Mouse (Mus musculus): ENCODE measurements at regions not wholly inside any gene's neighbourhood (a gene's known extent, or its start where the extent isn't known, plus 50 kb on each side); places are given as distances from the start of the nearest gene placed in this dataset.
A peak's percentile ranks its signal among the peaks of the same experiment; 100 is the strongest.

DNA sequence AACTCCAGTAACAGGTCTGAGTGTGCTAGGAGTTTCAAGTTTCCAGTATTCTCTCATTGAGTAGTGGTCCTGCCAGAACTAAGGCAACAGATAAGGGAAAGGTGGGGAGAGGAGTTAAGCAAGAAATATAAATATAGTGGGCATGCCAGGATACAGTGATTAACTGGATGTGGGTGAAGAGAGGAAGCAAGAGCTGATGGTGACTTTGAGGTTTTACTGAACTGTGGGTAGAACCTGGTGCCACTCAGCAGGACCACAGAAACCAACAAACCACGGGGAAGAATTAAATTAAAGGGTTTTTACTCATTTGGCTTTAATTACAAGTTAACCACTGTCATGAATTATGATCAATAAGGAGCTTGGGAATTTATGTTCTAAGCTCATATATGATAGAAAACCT, 154.5 kb upstream of the Plppr1 start:
- Histone ChIP-seq H3K9me3 (replicated peaks) (no peaks in the 10 kb centered on the region), H3K27ac (replicated peaks) (no peak overlapping the region), H3K9ac (replicated peaks) (no peak overlapping the region), H3K36me3 (no peaks in the 10 kb centered on the region), H3K27me3 (replicated peaks) (no peaks in the 10 kb centered on the region), H3K4me2 (no peak overlapping the region), H3K4me1 (0 out of 2 replicates have a peak, but pooled peaks cover 6% of the 10 kb centered on the region), H3K4me3 (replicated peaks) (no peak overlapping the region)
- no peak for ATAC-seq (ENCODE audit: low FRiP score)
- 90% methylated on average over 1 of the region's 1 CpGs for WGBS

DNA sequence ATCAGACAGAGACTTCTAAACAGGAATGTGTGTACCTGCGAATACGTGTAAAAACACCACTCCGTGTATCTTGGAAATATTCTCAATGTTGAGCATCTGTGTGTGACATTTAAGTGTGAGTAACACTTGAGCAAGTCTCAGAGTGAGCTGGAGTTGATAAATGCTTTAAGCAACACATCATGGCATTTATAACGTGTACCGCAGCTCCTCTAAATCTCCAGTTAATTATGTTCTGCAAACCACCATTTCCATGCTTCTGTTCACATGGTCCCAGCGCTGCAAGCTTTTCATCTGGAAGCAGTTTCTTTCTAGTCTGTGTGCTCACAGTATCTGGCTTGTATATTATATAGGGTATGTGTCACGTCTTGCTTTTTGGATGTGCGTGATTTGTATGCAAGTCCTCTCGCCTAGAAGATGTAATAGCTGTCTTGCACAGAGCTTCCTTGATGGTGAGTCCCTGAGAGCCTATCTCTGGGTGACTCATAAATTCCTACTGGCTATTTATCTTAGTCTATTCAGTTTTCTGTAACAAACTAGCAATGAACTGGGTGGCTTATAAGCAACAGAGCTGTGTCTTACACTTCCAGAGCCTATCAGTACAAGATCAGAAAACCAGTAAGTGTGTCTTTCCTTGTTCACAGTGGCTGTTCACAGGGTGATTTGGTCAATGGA, 153.7 kb upstream of the Plppr1 start:
- H3K9me3 ChIP-seq (replicated peaks): no peaks in the 10 kb centered on the region
- H3K9ac ChIP-seq (replicated peaks): no peak overlapping the region
- no peak overlapping the region for H3K27ac ChIP-seq (replicated peaks)
- ATAC-seq (ENCODE audit: low FRiP score): 0 out of 2 replicates have a peak, but pooled peaks have one; percentile 61
- H3K4me3 ChIP-seq (replicated peaks): no peak overlapping the region
- WGBS: 55% methylated on average over 9 of the region's 9 CpGs
- no peaks in the 10 kb centered on the region for H3K27me3 ChIP-seq (replicated peaks)
- 0 out of 2 replicates have a peak, but pooled peaks cover 6% of the 10 kb centered on the region for H3K4me1 ChIP-seq
- no peak overlapping the region for H3K4me2 ChIP-seq
- H3K36me3 ChIP-seq: no peaks in the 10 kb centered on the region

DNA sequence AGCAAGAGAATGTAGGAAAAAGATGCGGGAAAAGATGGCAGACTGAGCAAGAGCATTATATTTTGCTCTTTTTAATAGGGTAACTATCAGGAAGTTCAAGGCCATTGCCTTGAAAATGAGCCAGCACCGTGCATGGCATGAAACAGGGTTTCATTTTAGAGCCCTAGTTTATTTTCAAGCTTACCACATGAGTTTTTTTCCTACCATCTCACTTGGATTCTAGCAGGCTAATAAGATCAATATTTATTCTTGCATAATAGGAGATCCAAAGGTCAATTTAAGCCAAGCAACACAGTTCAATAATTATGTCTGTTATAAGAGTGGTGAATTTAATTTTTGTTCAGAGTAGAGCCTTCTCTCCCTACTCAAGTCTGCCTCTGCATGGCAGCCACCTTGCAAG, 149.9 kb upstream of the Plppr1 start:
- Histone ChIP-seq H3K9me3 (replicated peaks) (no peaks in the 10 kb centered on the region), H3K36me3 (no peaks in the 10 kb centered on the region), H3K27me3 (replicated peaks) (no peaks in the 10 kb centered on the region), H3K27ac (replicated peaks) (no peak overlapping the region), H3K4me1 (0 out of 2 replicates have a peak, but pooled peaks cover 6% of the 10 kb centered on the region), H3K4me3 (replicated peaks) (no peak overlapping the region), H3K4me2 (no peak overlapping the region), H3K9ac (replicated peaks) (no peak overlapping the region)
- no peak for ATAC-seq (ENCODE audit: low FRiP score)
- 84% methylated on average over 2 of the region's 2 CpGs for WGBS

DNA sequence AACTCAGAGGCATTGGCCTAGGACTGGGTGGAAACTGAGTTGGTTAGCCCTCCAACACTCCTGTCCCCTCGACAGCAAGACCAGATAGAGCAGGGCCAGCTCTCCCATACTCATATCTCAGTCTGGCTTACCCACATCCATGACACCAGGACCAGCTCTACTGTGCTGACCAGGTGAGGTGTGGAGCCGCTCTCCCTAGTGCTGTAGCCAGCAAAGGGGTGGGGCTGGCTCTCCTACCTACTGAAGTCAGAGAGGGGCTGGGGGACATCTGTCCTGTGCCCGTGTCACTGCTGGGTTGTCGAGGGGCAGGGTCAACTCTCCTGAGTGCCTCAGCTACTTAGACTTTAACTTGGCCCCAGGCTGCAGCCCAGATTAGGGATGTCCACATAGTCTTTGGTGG, 145.8 kb upstream of the Plppr1 start:
- no peaks in the 10 kb centered on the region for H3K4me1 ChIP-seq
- ATAC-seq (ENCODE audit: low FRiP score): no peak
- no peak overlapping the region for H3K4me3 ChIP-seq (replicated peaks)
- H3K36me3 ChIP-seq: no peaks in the 10 kb centered on the region
- H3K9ac ChIP-seq (replicated peaks): no peak overlapping the region
- no peaks in the 10 kb centered on the region for H3K27me3 ChIP-seq (replicated peaks)
- no peak overlapping the region for H3K27ac ChIP-seq (replicated peaks)
- WGBS: 85% methylated on average over 4 of the region's 4 CpGs
- H3K4me2 ChIP-seq: no peak overlapping the region
- no peaks in the 10 kb centered on the region for H3K9me3 ChIP-seq (replicated peaks)

DNA sequence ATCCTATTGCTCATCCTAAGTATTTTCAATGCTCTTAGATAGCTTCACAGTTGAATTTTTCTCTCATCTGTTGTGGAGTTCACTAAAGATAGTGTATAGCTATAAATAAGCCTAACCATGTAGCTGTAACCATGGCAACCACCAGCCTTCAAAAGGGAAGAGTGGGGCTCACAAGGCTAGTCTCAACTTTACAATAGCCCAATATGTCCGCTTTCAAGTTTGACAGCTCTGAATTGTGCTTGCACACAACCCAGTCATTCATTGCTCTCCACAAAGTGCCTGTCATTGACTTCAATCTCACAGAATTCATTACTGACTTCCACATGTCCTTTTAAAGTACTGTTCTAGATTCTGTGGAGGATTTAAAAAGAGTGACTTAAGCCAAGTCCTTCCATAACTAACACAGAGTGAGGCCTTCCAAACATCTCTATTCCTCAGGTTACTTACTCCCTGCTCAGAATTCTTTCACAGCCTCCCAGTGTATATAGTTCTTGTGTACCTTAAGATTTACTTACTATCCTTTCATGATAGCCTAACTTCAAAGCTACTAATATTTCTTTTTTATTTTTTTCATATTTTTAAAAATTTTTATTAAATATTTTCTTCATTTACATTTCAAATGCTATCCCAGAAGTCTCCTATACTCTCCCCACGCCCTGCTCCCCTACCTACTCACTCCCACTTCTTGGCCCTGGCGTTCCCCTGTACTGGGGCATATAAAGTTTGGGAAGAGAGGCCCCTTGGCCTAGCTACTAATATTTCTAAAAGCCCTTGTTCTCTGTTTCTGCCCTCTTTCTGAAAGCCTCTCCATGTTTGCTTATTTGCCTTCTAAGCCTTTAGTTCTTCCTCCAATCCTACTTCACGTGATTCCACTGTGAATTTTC, 134.3 kb upstream of the Plppr1 start:
- WGBS: 54% methylated on average over 4 of the region's 4 CpGs
- peaks cover 3% of the 10 kb centered on the region; the same call in 1 of the 2 replicates for H3K4me1 ChIP-seq
- no peaks in the 10 kb centered on the region for H3K9me3 ChIP-seq (replicated peaks)
- no peak overlapping the region for H3K4me3 ChIP-seq (replicated peaks)
- no peaks in the 10 kb centered on the region for H3K27me3 ChIP-seq (replicated peaks)
- no peak overlapping the region for H3K4me2 ChIP-seq
- H3K9ac ChIP-seq (replicated peaks): no peak overlapping the region
- H3K36me3 ChIP-seq: no peaks in the 10 kb centered on the region
- ATAC-seq (ENCODE audit: low FRiP score): peak; percentile 69
- no peak overlapping the region for H3K27ac ChIP-seq (replicated peaks)

DNA sequence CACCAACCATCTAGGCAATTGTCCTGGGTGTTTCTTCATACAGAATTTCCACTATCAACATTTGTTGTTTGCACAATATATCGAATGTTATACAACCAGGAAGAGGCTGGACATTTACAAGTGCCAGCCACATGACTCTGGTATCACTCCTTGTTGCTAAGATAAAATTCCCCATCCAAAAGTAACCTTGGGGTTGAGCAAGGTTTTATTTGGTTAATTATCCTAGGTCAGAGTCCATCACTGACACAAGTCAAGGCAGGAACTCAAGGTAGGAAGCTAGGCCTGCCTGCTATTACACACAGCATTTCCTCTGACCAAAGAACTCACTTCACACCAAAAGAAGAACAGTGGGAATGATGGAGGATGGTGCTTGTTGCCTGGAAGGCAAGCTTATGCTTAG, 120.7 kb upstream of the Plppr1 start:
- Histone ChIP-seq H3K27ac (replicated peaks) (no peak overlapping the region), H3K9ac (replicated peaks) (no peak overlapping the region), H3K4me1 (no peaks in the 10 kb centered on the region), H3K27me3 (replicated peaks) (no peaks in the 10 kb centered on the region), H3K36me3 (no peaks in the 10 kb centered on the region), H3K4me3 (replicated peaks) (no peak overlapping the region), H3K9me3 (replicated peaks) (no peaks in the 10 kb centered on the region), H3K4me2 (no peak overlapping the region)
- no peak for ATAC-seq (ENCODE audit: low FRiP score)
- 91% methylated on average over 1 of the region's 1 CpGs for whole genome bisulfite sequencing

DNA sequence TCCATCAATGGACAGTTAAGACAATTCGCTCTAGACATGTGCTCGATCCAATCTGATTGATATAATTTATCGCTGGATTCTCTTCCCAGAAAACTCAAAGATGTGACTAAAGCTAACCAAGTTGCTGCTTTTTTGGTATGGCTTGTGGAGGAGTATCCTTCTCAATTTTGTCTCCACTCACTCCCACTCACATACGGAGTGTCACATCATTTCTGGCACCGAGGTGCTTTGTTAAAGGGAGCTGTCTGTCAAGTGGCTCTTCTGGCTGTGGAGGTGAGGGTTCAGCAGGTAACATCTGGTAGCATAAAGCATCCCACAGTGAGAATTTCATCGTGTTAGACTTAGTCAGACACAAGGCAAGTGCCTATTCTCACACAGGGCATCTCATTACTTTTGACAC, 120.2 kb upstream of the Plppr1 start:
- no peak for ATAC-seq (ENCODE audit: low FRiP score)
- H3K36me3 ChIP-seq: no peaks in the 10 kb centered on the region
- H3K27me3 ChIP-seq (replicated peaks): no peaks in the 10 kb centered on the region
- no peak overlapping the region for H3K9ac ChIP-seq (replicated peaks)
- H3K4me2 ChIP-seq: no peak overlapping the region
- no peaks in the 10 kb centered on the region for H3K9me3 ChIP-seq (replicated peaks)
- H3K27ac ChIP-seq (replicated peaks): no peak overlapping the region
- no peaks in the 10 kb centered on the region for H3K4me1 ChIP-seq
- no peak overlapping the region for H3K4me3 ChIP-seq (replicated peaks)
- WGBS: 85% methylated on average over 6 of the region's 6 CpGs

DNA sequence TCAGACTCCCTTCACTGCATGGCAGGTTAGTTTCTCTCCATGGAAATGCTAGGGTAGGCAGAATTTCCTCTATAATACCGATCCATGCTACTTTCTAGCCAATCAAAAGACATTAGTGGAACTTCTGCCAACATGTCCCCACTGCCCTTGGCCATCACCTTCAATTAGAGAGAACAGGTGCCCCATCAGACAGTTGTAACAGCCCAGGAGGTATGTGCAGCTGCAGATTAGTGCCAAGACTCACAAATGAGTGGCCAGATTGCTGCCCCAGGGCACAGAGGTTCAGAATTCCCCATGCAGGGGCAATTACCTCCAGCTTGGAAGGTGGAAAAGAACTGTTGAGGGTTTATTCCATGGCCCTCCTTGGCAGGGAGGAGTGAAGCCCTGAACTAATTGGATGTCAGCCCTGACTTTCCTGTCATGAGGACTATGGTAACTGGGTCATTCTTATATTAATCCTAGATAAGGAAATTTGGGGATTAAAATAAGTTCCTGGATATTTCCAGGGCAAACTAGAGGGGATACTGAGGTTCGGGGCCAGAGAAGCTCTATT, 113.7 kb upstream of the Plppr1 start:
- H3K36me3 ChIP-seq: no peaks in the 10 kb centered on the region
- H3K4me2 ChIP-seq: no peak overlapping the region
- H3K27me3 ChIP-seq (replicated peaks): no peaks in the 10 kb centered on the region
- no peaks in the 10 kb centered on the region for H3K9me3 ChIP-seq (replicated peaks)
- no peak overlapping the region for H3K27ac ChIP-seq (replicated peaks)
- no peaks in the 10 kb centered on the region for H3K4me1 ChIP-seq
- no peak overlapping the region for H3K9ac ChIP-seq (replicated peaks)
- WGBS: 83% methylated on average over 2 of the region's 2 CpGs
- no peak overlapping the region for H3K4me3 ChIP-seq (replicated peaks)
- ATAC-seq (ENCODE audit: low FRiP score): no peak

DNA sequence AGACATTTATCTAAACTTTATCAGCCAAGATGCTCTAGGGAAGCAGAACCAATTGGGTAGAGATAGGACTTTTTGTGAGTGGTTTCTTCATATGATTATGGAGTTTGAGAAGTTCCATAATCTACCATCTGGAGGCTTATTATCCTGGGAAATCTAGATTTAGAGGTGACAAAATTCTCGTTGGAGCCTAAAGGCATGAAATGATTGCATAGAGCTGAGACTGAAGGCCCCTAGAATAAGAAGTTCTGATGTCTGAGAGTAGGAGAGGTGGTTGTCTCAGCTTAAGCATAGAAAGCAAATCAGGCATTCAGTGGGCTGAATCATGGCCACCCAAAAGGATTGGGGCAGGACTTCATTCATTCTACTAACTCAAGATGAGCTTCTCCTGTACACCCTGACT, 106.1 kb upstream of the Plppr1 start:
- WGBS: 69% methylated on average over 1 of the region's 1 CpGs
- Histone ChIP-seq H3K36me3 (no peaks in the 10 kb centered on the region), H3K27ac (replicated peaks) (no peak overlapping the region), H3K9ac (replicated peaks) (no peak overlapping the region), H3K27me3 (replicated peaks) (no peaks in the 10 kb centered on the region), H3K4me2 (no peak overlapping the region), H3K4me1 (no peaks in the 10 kb centered on the region), H3K9me3 (replicated peaks) (no peaks in the 10 kb centered on the region), H3K4me3 (replicated peaks) (no peak overlapping the region)
- no peak for ATAC-seq (ENCODE audit: low FRiP score)

DNA sequence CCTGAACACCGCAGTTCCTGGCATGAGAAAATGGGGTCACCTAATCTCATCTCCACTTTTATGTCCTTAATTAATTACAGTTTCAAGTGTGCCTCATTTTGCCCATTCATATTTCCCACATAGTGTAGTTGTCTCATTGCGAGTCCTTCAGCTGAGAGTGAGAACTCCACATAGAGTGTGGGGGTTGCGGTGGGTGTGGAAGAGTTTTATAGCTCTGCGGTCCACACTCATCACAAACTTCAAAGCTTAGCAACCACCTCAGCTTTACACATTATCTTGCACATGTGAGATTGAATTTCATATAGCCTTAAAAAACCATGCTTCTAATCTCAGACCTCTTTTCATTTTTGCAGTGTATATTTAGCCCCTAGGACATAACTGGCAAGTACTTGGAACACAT, 83.3 kb upstream of the Plppr1 start:
- no peaks in the 10 kb centered on the region for H3K36me3 ChIP-seq
- H3K27me3 ChIP-seq (replicated peaks): no peaks in the 10 kb centered on the region
- WGBS: 91% methylated on average over 4 of the region's 4 CpGs
- H3K27ac ChIP-seq (replicated peaks): no peak overlapping the region
- H3K9ac ChIP-seq (replicated peaks): no peak overlapping the region
- ATAC-seq (ENCODE audit: low FRiP score): no peak
- no peak overlapping the region for H3K4me3 ChIP-seq (replicated peaks)
- no peaks in the 10 kb centered on the region for H3K9me3 ChIP-seq (replicated peaks)
- no peak overlapping the region for H3K4me2 ChIP-seq
- no peaks in the 10 kb centered on the region; the same call in 1 of the 2 replicates for H3K4me1 ChIP-seq

DNA sequence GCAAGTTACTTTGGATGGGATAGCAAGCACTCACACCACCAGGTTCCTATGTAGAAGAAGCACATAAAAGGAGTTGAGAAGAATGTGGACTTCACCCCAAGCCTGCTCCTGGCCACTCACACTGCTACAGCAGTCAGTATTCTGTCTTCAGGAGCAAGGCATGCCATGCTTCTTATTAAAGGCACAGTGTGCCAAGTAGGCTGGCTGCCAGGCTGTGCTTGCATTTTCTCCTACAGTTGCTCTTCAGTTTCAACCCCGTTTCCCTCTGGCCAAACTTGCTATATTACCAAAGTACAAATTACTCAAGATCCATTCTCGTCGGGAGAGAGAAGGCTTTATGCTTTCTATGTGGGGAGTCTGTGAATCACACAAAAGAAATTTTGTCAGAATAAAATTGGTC, 67.1 kb upstream of the Plppr1 start:
- H3K4me1 ChIP-seq: peaks cover 14% of the 10 kb centered on the region
- 58% methylated on average over 3 of the region's 3 CpGs for WGBS
- H3K27me3 ChIP-seq (replicated peaks): no peaks in the 10 kb centered on the region
- no peak for ATAC-seq (ENCODE audit: low FRiP score)
- no peak overlapping the region for H3K27ac ChIP-seq (replicated peaks)
- no peaks in the 10 kb centered on the region for H3K36me3 ChIP-seq
- H3K4me2 ChIP-seq: no peak overlapping the region
- H3K9ac ChIP-seq (replicated peaks): no peak overlapping the region
- H3K4me3 ChIP-seq (replicated peaks): no peak overlapping the region
- no peaks in the 10 kb centered on the region for H3K9me3 ChIP-seq (replicated peaks)

Data from neural tube, embryonic 15.5 days (tissue).